Mouse (Mus musculus) bone marrow, adult 2 months (tissue): ENCODE measurements around the gene Ttc12.

Experiments
- CTCF ChIP-seq: fragments of 200-500 bp; IDR thresholded peaks from 2 replicates; pipeline ENCODE4 v1.5.1; 2011; ENCODE audit warnings: low read length, control low read depth; ENCODE audit not compliant: control insufficient read depth, insufficient read depth
- POLR2A ChIP-seq: fragments of 200-500 bp; IDR thresholded peaks from 2 replicates; pipeline ENCODE4 v1.6.1; 2011; ENCODE audit warnings: low read depth, mild to moderate bottlenecking, control low read depth, low read length, borderline replicate concordance; ENCODE audit not compliant: control insufficient read depth

DNA sequence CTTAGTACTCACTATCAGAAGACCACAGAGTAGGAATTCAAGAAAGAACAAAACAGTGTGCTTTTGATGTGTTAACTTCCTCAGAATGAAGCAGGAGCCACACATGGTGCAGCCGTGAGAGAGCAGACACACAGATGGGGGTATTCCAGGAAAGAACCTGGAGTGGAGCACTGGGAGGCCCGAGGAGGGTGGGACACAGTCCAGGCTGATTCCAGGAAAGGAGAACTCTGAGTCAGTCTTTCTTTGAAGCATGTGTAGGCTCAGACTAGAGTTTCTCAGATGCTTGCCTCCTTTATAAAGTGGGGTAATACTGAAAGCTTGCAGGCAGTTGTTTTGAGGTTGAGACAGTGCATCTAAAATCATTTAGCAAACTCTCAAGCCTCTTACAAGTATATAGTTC lies 93.8 kb downstream of the Ttc12 start:
- TF ChIP-seq CTCF (no peak), POLR2A (no peak)
